Mouse (Mus musculus) liver, adult 2 months (tissue): ENCODE results near the gene Amt.

ENCODE experiments used
- CTCF ChIP-seq: fragments of 200-500 bp; IDR thresholded peaks from 2 replicates; pipeline ENCODE4 v1.5.1; 2011; ENCODE audit warnings: low read depth, low read length, control low read depth
- POLR2A ChIP-seq: fragments of 200-500 bp; IDR thresholded peaks from 2 replicates; pipeline ENCODE4 v1.6.1; 2011; ENCODE audit warnings: low read length, control low read depth; ENCODE audit not compliant: insufficient read depth; ENCODE audit errors: extremely low read depth

DNA sequence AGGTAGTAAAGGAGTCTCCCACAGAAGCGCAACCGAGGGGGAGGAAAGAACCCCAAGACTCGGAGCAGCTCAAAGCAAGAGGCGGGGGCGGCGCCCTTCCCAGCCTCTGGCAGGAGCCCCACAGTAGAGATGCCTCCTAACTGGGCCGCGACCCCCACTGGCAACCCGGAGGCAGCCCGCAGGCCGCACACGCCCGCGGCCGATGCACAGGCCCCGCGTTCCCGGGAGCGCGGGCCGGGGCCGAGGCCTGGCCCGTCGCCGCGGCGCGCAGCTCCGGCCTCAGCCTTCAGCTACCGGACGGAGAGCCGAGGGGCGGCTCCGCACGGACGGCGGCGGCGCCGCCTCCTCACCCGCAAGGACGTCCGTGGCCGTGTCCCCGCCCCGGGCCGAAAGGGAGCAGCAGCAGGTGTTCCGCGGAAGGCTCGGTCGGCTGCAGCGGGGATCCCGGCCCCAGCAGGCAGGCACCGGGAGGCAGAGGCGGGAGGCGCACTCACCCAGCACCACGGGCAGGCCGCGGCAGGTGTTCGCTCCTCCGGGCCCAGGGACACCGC is 33.4 kb upstream of the Amt start:
- no peak for TF ChIP-seq POLR2A
- no peak for TF ChIP-seq CTCF
